Mouse (Mus musculus) left cerebral cortex, postnatal 14 days (tissue): ENCODE measurements around the gene Tshr. TPM values are rescaled to one million over a fixed set of nuclear protein-coding genes. Genes with fewer than 3 reads are reported as not detected.
"Not testable (repeated sequence)": the region's sequence is repeated elsewhere in the genome, so short reads cannot be mapped to it uniquely, and the experiment has no call there.

Experiments used
- DNase-seq, 2 experiments: peaks; one replicate each; pipeline ENCODE4 v3.0.0; 2021 to 2022; ENCODE audit warnings: low spot score in 2 of 2, mixed read lengths in 1 of 2
- intact Hi-C: fragments of 180-260 bp; cut with DNase I; formaldehyde crosslinking; loops from one replicate; pipeline ENCODE4 v1.15.1; 2025
- total RNA-seq, 2 experiments: library from RNA; stranded (reverse); gene quantifications; 2 replicates each; pipeline ENCODE4 v1.2.3; 2021

The Tshr gene
- total RNA-seq, 2 experiments from 2014 or later, result 0.48 to 1.3 TPM

DNA sequence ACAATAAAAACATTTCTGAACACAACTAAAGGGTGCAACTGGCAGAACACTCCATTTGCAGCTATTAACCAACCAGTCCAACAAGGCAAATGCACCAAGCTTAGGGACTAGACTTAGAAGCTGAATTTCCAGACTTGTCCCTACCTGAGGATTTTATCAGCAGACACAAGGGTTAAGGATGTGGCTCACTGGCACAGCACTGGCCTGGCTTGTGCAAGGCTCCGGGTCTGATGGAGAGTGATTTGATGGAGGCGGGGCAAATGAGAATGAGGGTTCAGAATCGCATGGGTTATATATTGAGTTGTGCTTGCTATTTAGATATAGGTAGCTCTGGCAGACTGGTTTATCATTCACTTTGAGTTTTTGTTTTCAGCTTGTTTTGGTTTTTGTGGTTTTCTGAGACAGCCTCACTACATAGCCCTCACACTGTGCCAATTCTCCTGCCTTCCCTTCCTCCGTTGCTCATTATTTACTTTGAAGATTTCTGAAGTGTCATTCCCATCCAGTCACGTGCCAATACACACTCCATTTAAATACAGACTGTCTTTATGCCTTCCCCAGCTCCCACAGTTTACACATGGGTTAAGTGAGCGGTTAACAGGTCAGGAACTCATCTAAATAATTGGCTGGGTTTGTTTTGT, 198.1 kb downstream of the Tshr start:
- no peak for DNase-seq
- intact Hi-C loops, result no loop called here

GRCm38 (mm10) chr12:91583409-91583808, 199.0 kb downstream of the Tshr start:
- DNase-seq, result no peak
- intact Hi-C loops, result no loop called here

- intact Hi-C loops, result no loop called here
- no peak for DNase-seq
These were observed 200.8 kb downstream of the Tshr start for GRCm38 (mm10) chr12:91585206-91585605.

DNA sequence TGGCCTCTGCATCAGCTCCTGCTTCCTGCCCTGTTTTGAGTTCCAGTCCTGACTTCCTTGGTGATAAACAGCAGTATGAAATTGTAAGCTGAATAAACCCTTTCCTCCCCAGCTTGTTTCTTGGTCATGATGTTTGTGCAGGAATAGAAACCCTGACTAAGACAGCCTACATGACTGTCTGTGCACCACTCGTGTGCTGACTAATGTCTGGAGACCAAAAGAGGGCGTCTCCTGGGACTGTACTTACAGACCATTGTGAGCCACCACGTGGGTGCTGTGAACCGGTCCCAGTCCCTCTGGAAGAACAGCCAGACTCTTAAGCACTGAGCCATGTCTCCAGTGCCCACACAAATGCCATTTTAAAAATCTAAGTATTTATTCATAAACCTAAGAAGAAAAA, 201.5 kb downstream of the Tshr start:
- DNase-seq, intact Hi-C loops: not testable (repeated sequence)

- intact Hi-C loops, result no loop called here
- no peak for DNase-seq
These were observed 202.7 kb downstream of the Tshr start for GRCm38 (mm10) chr12:91587077-91587476.

- intact Hi-C loops, result no loop called here
- DNase-seq, result peak in 1 of 2 experiments; percentile 21
These were observed 203.2 kb downstream of the Tshr start for GRCm38 (mm10) chr12:91587491-91588033.

DNA sequence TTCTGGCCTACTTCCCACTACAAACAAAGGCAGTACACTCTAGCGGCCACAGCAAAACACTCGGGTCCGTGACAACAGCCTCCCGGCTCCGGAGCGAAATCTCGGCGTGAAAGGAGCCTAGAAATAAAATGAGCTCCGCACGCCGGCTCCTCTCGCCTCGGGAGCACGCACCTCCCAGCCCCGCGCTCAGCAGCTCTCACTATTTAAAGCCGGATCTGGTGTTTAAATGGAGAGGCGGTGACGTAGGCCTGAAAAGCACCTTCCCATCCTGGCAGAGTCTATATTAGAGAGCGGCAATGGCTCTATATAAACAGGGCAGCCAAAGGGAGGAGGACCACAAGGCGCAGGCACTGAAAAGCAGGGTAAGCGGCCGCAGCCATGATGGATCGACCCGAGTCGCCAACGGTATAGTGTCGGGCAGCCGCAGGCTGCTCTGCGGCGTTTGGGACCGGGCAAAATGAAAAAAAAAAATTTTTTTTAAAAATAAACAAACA, 203.9 kb downstream of the Tshr start:
- peak; percentile 94 to 95 for DNase-seq
- intact Hi-C loops, result no loop called here

DNA sequence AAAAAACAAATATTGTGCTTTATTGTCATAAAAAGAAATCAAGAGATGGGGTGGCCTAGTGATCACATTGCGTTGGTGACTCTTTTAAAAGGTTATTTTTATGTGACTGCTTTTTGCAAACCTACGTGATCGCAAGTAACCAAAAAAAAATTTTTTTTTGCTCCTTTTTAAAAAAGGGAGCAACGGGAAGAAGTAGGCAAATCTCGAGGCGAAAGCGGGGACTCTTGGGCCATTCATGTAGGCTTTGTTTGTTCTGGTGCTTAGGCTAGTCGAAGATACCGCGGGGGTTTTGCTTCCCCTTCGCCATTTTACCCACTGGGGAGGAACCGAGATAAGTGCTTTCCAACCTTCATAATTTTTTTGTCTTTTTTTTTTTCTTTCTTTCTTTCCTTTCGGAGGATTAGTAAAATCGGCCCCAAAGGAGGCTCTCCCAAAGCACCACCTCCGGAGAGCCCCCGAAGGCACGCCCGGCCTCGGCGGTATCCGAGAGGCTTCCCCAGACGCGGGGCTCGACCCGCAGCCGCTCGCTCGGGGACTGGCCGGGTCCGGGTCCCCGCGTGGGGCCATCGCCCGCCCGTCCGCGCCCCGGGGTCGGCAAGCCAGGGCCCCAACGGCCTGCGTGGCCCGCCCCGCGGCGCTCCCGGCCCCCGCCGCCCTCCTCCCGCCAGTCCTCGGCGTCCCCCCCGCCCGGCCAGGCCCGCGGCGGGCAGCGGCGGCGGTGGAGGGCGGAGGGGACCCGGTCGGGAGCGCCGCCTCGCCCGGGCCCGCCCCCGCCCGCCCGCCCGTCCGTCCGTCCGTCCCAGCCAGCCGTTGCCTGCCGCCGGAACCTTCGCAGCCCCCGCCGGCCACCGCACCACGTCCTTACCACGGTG, 204.5 kb downstream of the Tshr start:
- intact Hi-C loops, result no loop called here
- peak; percentile 32 to 40 for DNase-seq

GRCm38 (mm10) chr12:91589542-91589846, 205.1 kb downstream of the Tshr start:
- no peak for DNase-seq
- intact Hi-C loops, result no loop called here

GRCm38 (mm10) chr12:91589847-91590690, 205.7 kb downstream of the Tshr start, which contains the start of gene Gtf2a1:
Gene Gtf2a1, minus strand, starts transcription at chr12:91590487.
- DNase-seq, result peak; percentile 93
- intact Hi-C loops, result no loop called here

DNA sequence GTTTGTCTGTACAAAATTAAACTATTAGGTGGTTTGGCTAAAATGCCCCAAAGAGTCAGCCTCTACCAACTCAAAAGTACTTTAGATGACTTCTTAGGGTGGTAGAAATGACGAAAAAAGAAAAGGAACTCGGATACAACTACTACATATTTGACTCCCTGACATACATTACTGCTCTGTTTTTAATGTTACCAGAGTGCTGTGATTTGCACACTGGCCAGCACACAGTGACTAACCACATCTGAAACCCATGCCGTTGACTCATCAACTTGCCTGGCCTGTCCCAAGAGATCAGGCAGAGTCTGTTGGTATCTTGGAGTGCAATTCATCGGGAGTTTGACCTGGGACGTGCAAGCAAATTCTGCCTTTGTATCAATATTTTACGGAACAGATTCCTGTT, 206.4 kb downstream of the Tshr start:
- no peak for DNase-seq
- intact Hi-C loops, result no loop called here

- intact Hi-C loops, result no loop called here
- no peak for DNase-seq
These were observed 206.8 kb downstream of the Tshr start for GRCm38 (mm10) chr12:91591191-91591590.

DNA sequence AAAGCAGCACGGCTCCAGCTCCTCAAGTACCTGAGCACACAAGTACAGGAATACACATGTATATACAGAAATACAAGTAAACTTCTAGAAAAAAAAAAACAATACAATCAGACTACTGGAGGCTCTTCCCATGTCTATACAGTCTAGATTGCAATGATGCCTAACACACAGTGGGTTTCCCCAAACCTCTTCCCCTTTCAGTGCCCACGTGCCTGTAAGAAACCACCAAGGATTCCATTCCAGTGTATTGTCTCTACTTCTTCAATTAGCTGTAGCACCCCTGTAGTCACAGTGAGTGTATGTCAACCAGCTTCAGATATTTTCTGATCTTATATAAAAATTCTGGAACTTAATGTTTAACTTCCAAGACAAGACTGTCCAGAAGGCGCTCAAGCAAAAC, 207.8 kb downstream of the Tshr start:
- DNase-seq, result no peak

More for the DNA sequence above, 207.8 kb downstream of the Tshr start:
- intact Hi-C loops, result no loop called here

Other genes with a start within 250 kb of the Tshr start
- gene Cep128, start 154 bp upstream of the Tshr start, total RNA-seq, result 10 to 100 TPM in 1 of 2 experiments, 1 to 10 TPM in 1; 6.9 to 14.4 TPM
- gene Gtf2a1, start 205.9 kb downstream of the Tshr start, total RNA-seq, result 10 to 100 TPM; 44.4 to 51.5 TPM